Mouse (Mus musculus) liver, embryonic 12.5 days (tissue): ENCODE results near the gene Ace3. TPM values are rescaled to one million over a fixed set of nuclear protein-coding genes. Genes with fewer than 3 reads are reported as not detected.

Source experiments
- ATAC-seq: fragments of 200-750 bp; cut with Nextera tagmentation; 2 replicates; pipeline ENCODE4 v1.8.0; 2017; ENCODE audit warnings: moderate number of reproducible peaks, mild to moderate bottlenecking, moderate library complexity
- H3K27ac ChIP-seq: fragments of 300-500 bp; sonication (generic); 2 replicates; pipeline ENCODE4 v1.5.1; 2016; ENCODE audit warnings: mild to moderate bottlenecking
- H3K27me3 ChIP-seq: fragments of 300-500 bp; sonication (generic); replicated peaks from 2 replicates; pipeline ENCODE4 v1.6.1; 2016; ENCODE audit warnings: mild to moderate bottlenecking, moderate library complexity
- H3K36me3 ChIP-seq: fragments of 300-500 bp; sonication (generic); 2 replicates; pipeline ENCODE4 v1.6.1; 2016; ENCODE audit warnings: mild to moderate bottlenecking, moderate library complexity
- H3K4me1 ChIP-seq: fragments of 300-500 bp; sonication (generic); 2 replicates; pipeline ENCODE4 v1.6.1; 2016
- H3K4me2 ChIP-seq: fragments of 300-500 bp; sonication (generic); 2 replicates; pipeline ENCODE4 v1.6.1; 2016; ENCODE audit warnings: mild to moderate bottlenecking, moderate library complexity
- H3K4me3 ChIP-seq: fragments of 300-500 bp; sonication (generic); 2 replicates; pipeline ENCODE4 v1.5.1; 2016; ENCODE audit warnings: mild to moderate bottlenecking, moderate library complexity
- H3K9ac ChIP-seq: fragments of 300-500 bp; sonication (generic); 2 replicates; pipeline ENCODE4 v1.6.1; 2016; ENCODE audit warnings: mild to moderate bottlenecking, moderate library complexity
- H3K9me3 ChIP-seq: fragments of 300-500 bp; sonication (generic); replicated peaks from 2 replicates; pipeline ENCODE4 v1.6.1; 2016; ENCODE audit warnings: mild to moderate bottlenecking, moderate library complexity
- WGBS: fragments of 180-500 bp; shearing (Covaris S2); methylation state at CpG from one replicate; pipeline ENCODE4 v1.1.7; 2016; ENCODE audit not compliant: insufficient replicate concordance; 5-methylcytosine and 5-hydroxymethylcytosine counted together
- polyA plus RNA-seq: library from polyadenylated mRNA; unstranded; fragments of >200 nt; fragmentation: Nextera tagmentation; extraction: Ambion mirVana; gene quantifications from 2 replicates; pipeline ENCODE4 v1.2.1, GENCODE M21; 2016

The Ace3 gene
- polyA plus RNA-seq, 1 experiment from 2014 or later = not detected

- Histone ChIP-seq H3K9me3 (no peaks in the 10 kb centered on the region), H3K4me2 (peak overlapping the region; percentile 35), H3K36me3 (no peaks in the 10 kb centered on the region), H3K9ac (no peak overlapping the region), H3K4me1 (peaks cover 8% of the 10 kb centered on the region), H3K27ac (no peak overlapping the region), H3K4me3 (no peak overlapping the region), H3K27me3 (peaks cover 37% of the 10 kb centered on the region)
- ATAC-seq = no peak
- 9% methylated on average over 17 of the region's 17 CpGs for WGBS
Observed at GRCm38 (mm10) chr11:105959355-105959754, 35.1 kb upstream of the Ace3 start.

- Histone ChIP-seq H3K9ac (no peak overlapping the region), H3K27me3 (peaks cover 56% of the 10 kb centered on the region), H3K36me3 (no peaks in the 10 kb centered on the region), H3K9me3 (no peaks in the 10 kb centered on the region), H3K27ac (no peak overlapping the region), H3K4me2 (no peak overlapping the region), H3K4me1 (peaks cover 6% of the 10 kb centered on the region), H3K4me3 (no peak overlapping the region)
- no peak for ATAC-seq
- WGBS = 49% methylated on average over 5 of the region's 5 CpGs
Observed at GRCm38 (mm10) chr11:105964691-105965090, 29.8 kb upstream of the Ace3 start.

GRCm38 (mm10) chr11:105966288-105966687 lies 28.2 kb upstream of the Ace3 start:
- ATAC-seq = no peak
- Histone ChIP-seq H3K4me2 (no peak overlapping the region), H3K4me1 (peaks cover 2% of the 10 kb centered on the region; the same call in 1 of the 2 replicates), H3K9me3 (no peaks in the 10 kb centered on the region), H3K9ac (no peak overlapping the region), H3K27ac (no peak overlapping the region), H3K4me3 (no peak overlapping the region), H3K36me3 (no peaks in the 10 kb centered on the region), H3K27me3 (peaks cover 65% of the 10 kb centered on the region)
- WGBS = 51% methylated on average over 4 of the region's 4 CpGs

GRCm38 (mm10) chr11:105967741-105968574 lies 26.5 kb upstream of the Ace3 start, which contains the start of gene Ace:
TSS of gene Ace (plus strand) at chr11:105967945.
- H3K9ac ChIP-seq = 0 out of 2 replicates have a peak within 1 kb of the TSS, but pooled peaks have one; percentile 12
- H3K36me3 ChIP-seq = no peaks in the 10 kb centered on the region
- ATAC-seq = no peak
- peaks cover 75% of the 10 kb centered on the region for H3K27me3 ChIP-seq
- peaks cover 2% of the 10 kb centered on the region; the same call in 1 of the 2 replicates for H3K4me1 ChIP-seq
- no peaks in the 10 kb centered on the region for H3K9me3 ChIP-seq
- peak within 1 kb of the TSS; percentile 51 for H3K4me3 ChIP-seq
- H3K4me2 ChIP-seq = peak within 1 kb of the TSS; percentile 69
- WGBS = 1% methylated on average over 69 of the region's 76 CpGs
- H3K27ac ChIP-seq = no peak within 1 kb of the TSS

GRCm38 (mm10) chr11:105968948-105969347 lies 25.5 kb upstream of the Ace3 start:
- no peak for ATAC-seq
- Histone ChIP-seq H3K4me2 (no peak overlapping the region), H3K9ac (no peak overlapping the region), H3K4me3 (no peak overlapping the region), H3K36me3 (no peaks in the 10 kb centered on the region), H3K27ac (no peak overlapping the region), H3K27me3 (peaks cover 85% of the 10 kb centered on the region), H3K9me3 (no peaks in the 10 kb centered on the region), H3K4me1 (peaks cover 2% of the 10 kb centered on the region; the same call in 1 of the 2 replicates)
- 40% methylated on average over 10 of the region's 10 CpGs for WGBS

GRCm38 (mm10) chr11:105969516-105969915 lies 25.0 kb upstream of the Ace3 start:
- Histone ChIP-seq H3K36me3 (no peaks in the 10 kb centered on the region), H3K27ac (no peak overlapping the region), H3K9ac (no peak overlapping the region), H3K4me2 (no peak overlapping the region), H3K27me3 (peaks cover 88% of the 10 kb centered on the region), H3K9me3 (no peaks in the 10 kb centered on the region), H3K4me3 (no peak overlapping the region), H3K4me1 (peaks cover 2% of the 10 kb centered on the region; the same call in 1 of the 2 replicates)
- 19% methylated on average over 1 of the region's 1 CpGs for WGBS
- no peak for ATAC-seq

GRCm38 (mm10) chr11:105974593-105974992 lies 19.9 kb upstream of the Ace3 start:
- no peak overlapping the region for H3K4me3 ChIP-seq
- peaks cover 76% of the 10 kb centered on the region for H3K27me3 ChIP-seq
- no peak overlapping the region for H3K9ac ChIP-seq
- ATAC-seq = no peak
- H3K36me3 ChIP-seq = no peaks in the 10 kb centered on the region
- no peaks in the 10 kb centered on the region for H3K4me1 ChIP-seq
- no peak overlapping the region for H3K4me2 ChIP-seq
- WGBS = 67% methylated on average over 6 of the region's 6 CpGs
- no peak overlapping the region for H3K27ac ChIP-seq
- no peaks in the 10 kb centered on the region for H3K9me3 ChIP-seq

- H3K4me2 ChIP-seq = no peak overlapping the region
- H3K36me3 ChIP-seq = no peaks in the 10 kb centered on the region
- WGBS = 49% methylated on average over 3 of the region's 3 CpGs
- ATAC-seq = no peak
- peaks cover 72% of the 10 kb centered on the region for H3K27me3 ChIP-seq
- no peaks in the 10 kb centered on the region for H3K4me1 ChIP-seq
- H3K9ac ChIP-seq = no peak overlapping the region
- no peak overlapping the region for H3K4me3 ChIP-seq
- no peaks in the 10 kb centered on the region for H3K9me3 ChIP-seq
- no peak overlapping the region for H3K27ac ChIP-seq
Observed at GRCm38 (mm10) chr11:105975050-105975449, 19.4 kb upstream of the Ace3 start.

- Histone ChIP-seq H3K36me3 (no peaks in the 10 kb centered on the region), H3K4me2 (no peak overlapping the region), H3K4me3 (no peak overlapping the region), H3K27me3 (peaks cover 68% of the 10 kb centered on the region), H3K27ac (no peak overlapping the region), H3K4me1 (no peaks in the 10 kb centered on the region), H3K9ac (no peak overlapping the region), H3K9me3 (no peaks in the 10 kb centered on the region)
- no peak for ATAC-seq
- WGBS = 75% methylated on average over 5 of the region's 5 CpGs
Observed at GRCm38 (mm10) chr11:105975636-105976035, 18.8 kb upstream of the Ace3 start.

GRCm38 (mm10) chr11:105978232-105978631 lies 16.2 kb upstream of the Ace3 start:
- Histone ChIP-seq H3K9ac (no peak overlapping the region), H3K9me3 (no peaks in the 10 kb centered on the region), H3K27me3 (peaks cover 46% of the 10 kb centered on the region), H3K4me3 (no peak overlapping the region), H3K4me1 (no peaks in the 10 kb centered on the region), H3K36me3 (no peaks in the 10 kb centered on the region), H3K4me2 (no peak overlapping the region), H3K27ac (no peak overlapping the region)
- 57% methylated on average over 2 of the region's 2 CpGs for WGBS
- no peak for ATAC-seq

GRCm38 (mm10) chr11:105978634-105979033 lies 15.8 kb upstream of the Ace3 start:
- no peak overlapping the region for H3K27ac ChIP-seq
- 42% methylated on average over 5 of the region's 5 CpGs for WGBS
- no peak for ATAC-seq
- no peaks in the 10 kb centered on the region for H3K36me3 ChIP-seq
- peaks cover 41% of the 10 kb centered on the region for H3K27me3 ChIP-seq
- no peak overlapping the region for H3K4me3 ChIP-seq
- H3K4me2 ChIP-seq = no peak overlapping the region
- H3K9ac ChIP-seq = no peak overlapping the region
- H3K4me1 ChIP-seq = no peaks in the 10 kb centered on the region
- H3K9me3 ChIP-seq = no peaks in the 10 kb centered on the region

GRCm38 (mm10) chr11:105984452-105984851 lies 10.0 kb upstream of the Ace3 start:
- Histone ChIP-seq H3K4me3 (no peak overlapping the region), H3K4me2 (no peak overlapping the region), H3K27me3 (peaks cover 17% of the 10 kb centered on the region), H3K36me3 (no peaks in the 10 kb centered on the region), H3K9ac (no peak overlapping the region), H3K9me3 (no peaks in the 10 kb centered on the region), H3K4me1 (no peaks in the 10 kb centered on the region), H3K27ac (no peak overlapping the region)
- no peak for ATAC-seq
- WGBS = 47% methylated on average over 4 of the region's 4 CpGs
